Mouse (Mus musculus): ENCODE results near the gene Foxe1.

Foxe1 gene

DNA sequence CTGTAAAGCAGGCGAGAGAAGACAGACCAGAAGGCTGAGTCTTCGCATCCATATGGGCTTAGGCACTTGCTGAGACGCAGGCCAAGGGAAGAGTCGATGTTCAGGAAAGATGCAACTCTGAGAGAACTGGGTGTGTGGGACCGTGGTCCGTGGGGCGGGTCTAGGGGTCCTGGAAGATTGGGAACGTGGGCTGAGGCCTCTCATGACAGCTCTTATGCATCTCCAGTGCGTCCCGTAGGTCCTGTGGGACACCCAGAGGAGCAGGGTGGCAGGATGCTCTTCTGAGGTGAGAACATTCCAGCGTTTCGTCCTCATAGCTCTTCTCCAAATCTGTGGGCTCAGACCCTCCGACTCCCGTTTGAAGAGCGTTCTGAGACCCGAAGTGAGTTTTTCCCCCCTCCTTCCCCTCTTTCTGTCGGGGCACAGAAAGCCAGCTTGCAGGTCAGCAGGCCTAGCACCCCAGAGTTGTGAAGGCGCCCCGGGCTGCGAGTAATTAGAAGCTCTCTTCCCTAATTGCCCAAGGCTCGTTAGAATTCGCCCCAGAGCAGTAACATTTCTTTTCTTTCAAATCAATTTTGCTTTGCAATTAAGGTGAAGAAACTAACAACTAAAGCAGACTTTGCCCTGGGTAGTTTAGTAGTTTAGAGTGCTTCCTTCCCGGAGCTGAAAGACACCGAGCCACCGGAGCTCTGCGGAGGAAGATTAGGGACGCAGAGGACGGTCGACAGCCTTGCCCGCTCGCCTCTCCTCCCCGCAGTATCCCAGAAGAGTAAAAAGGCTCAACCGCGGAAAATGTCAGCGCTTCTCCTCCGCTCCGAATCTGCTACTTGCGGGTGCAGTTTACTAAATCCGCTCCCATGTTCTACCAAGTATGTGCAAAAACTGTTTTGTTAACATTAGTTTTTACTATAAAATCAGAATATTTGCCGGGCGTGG is 4.4 kb downstream of the Foxe1 start:
- DNase-seq, result no peak

DNA sequence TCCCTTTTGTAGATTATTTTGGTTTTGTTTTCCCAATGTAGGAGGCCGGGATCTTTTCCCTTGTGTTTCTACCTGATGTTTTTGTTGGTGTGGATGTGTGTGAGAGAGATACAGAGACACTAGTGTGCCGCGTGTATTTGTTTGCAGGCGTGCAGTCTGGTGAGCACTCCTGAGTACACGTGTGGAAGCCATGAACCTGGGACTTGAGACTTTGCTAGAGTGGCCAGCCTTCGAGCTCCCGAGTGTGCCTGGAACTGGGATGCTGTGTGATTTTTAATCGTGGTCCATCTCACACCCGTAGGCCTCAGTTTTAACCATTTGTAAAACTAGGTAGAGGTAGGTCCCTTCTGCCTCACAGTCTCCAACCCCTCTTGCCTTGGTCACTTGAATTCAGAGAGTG is 5.5 kb downstream of the Foxe1 start:
- DNase-seq, result no peak

GRCm38 (mm10) chr4:46349530-46349929 is 6.1 kb downstream of the Foxe1 start:
- no peak for DNase-seq

- no peak for DNase-seq
Observed at GRCm38 (mm10) chr4:46353045-46353444, 9.6 kb downstream of the Foxe1 start.

GRCm38 (mm10) chr4:46356351-46357133 is 13.1 kb downstream of the Foxe1 start:
- DNase-seq, result peak; percentile 45 to 71

DNA sequence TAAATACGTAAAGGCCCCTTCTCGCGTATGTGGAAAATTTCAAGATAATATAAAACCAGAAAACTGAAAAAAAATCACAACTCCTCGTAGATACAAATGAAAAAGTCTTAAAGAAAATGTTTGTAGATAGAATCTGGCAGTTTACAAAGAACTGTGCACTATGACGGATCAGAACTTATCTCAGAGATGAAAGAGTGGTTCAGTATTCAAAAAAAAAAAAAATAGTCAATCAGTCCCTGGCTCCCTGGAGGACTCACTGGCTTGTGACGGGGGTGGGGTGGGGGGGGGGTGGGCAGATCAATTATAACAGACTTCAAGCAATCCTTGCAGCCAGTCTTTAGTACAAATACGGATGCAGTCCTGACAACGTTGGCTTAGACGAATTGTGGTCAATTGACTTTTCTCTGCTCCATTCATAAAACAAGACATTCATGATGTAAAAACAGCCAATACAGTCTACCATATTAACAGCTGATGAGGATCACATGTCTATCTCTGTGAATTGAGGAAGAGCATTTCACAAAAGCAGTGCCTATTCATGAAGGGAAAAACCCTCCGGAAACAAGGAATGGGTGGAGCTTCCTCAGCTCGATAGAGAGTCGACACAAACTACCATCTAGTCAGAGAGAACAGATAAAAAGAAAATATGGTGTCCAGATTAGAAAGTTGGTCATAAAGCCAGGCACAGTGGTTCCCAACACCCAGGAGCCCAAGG is 16.3 kb downstream of the Foxe1 start:
- DNase-seq, result no peak

- no peak for DNase-seq
Observed at GRCm38 (mm10) chr4:46361258-46361657, 17.8 kb downstream of the Foxe1 start.

DNA sequence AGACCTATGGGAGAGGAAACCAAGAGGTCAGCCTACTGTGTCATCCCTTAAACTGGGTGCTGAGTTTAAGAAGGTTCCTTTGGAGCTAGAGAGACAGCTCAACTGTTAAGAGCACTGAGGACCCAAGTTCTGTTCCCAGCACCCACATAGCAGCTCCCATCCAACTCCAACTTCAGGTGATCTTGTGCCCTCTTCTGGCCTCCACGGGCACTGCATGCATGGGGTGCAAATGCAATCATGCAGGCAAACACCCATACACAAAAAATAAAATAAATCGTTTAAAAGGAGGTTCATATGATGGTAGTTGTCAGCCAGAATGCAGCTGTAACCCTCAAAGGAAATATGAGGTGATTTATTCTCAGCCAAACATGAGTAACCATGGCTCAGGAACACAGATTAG is 21.0 kb downstream of the Foxe1 start:
- DNase-seq, result no peak

DNA sequence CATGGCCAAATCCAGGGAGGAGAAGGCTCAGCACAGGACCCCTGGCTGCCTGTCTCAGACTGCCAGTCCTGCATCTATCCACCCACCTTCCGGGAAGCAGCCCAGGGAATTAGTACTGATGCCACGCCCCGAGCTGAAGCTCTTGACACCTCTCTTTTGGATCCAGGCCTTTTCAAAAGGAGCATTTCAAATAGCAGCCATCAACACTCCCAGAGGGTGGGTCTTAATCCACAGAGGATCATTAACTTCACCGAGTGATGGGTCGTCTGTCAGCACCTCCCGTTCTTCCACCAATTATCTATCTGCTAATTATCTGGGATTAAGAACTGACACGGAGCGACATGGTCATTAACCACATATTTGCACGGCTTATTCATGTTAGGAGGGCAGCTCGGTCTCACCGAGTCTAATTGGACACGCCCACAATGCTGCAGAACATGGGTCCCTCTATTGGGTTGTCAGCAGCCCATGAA is 24.1 kb downstream of the Foxe1 start:
- DNase-seq, result no peak

DNA sequence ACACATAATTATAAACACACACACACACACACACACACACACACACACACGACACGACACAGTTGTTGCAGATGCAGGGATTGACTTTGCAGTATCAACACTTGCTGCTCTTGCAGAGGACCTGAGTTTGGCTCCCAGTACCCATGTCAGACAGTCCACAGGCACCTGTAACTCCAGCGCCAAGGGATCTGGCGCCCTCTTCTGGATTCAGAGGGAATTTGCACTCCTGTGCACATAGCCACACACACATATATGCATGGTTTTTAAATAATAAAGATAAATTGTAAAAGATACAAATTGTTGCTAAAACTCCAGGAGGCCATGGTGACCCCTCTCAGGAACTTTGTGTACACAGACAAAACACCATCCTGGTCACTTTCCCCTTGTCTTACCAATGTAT is 25.7 kb downstream of the Foxe1 start:
- DNase-seq, result no peak

DNA sequence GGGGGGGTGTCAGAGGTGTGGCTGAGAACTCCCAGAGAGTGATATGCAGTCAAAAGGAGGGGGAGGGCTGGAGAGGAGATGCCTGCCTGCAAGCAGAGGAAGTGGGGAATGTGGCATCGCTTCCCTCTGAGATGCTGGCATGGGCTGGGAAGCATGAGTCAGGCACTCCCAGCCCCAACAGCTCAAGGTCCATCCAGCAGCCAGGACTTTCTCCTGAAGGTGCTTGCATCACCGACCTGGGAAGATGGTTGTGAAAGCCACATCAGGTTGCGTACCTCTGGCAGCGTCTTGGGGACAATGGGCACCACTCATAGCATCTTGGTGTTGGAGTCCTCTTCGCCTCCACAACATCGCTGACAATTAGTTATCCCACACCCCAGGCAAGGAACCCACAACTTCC is 27.0 kb downstream of the Foxe1 start:
- DNase-seq, result peak in 1 of 2 experiments; percentile 38

- peak; percentile 72 to 85 for DNase-seq
Observed at GRCm38 (mm10) chr4:46371030-46371429, 27.6 kb downstream of the Foxe1 start.

- DNase-seq, result peak in 1 of 2 experiments; percentile 39
Observed at GRCm38 (mm10) chr4:46374455-46374854, 31.0 kb downstream of the Foxe1 start.

DNA sequence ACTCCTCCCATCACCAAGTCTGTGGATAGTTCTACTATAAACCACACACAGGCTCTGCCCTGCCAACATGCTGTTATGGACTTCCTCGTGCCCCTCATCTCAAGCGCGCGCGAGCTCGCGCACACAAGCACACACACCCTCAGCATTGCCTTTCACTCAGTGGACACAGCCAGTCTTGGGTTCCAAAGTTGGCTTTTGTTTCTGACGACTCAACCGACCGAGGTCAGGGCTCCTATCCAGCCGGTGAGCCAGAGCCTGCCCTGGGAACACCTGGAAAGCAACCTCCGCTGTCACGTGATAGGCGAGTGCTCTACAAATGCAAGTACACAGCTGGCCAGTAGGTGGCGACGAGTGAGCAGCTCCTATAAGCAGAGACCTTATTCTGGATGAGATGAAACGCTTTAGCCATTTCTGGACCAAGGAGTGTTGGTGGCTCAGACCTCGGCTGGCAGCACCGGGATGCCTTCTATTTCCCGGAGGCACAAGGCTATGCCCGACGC is 31.5 kb downstream of the Foxe1 start:
- peak; percentile 82 to 87 for DNase-seq

GRCm38 (mm10) chr4:46388556-46388955 is 45.1 kb downstream of the Foxe1 start:
- no peak for DNase-seq

DNA sequence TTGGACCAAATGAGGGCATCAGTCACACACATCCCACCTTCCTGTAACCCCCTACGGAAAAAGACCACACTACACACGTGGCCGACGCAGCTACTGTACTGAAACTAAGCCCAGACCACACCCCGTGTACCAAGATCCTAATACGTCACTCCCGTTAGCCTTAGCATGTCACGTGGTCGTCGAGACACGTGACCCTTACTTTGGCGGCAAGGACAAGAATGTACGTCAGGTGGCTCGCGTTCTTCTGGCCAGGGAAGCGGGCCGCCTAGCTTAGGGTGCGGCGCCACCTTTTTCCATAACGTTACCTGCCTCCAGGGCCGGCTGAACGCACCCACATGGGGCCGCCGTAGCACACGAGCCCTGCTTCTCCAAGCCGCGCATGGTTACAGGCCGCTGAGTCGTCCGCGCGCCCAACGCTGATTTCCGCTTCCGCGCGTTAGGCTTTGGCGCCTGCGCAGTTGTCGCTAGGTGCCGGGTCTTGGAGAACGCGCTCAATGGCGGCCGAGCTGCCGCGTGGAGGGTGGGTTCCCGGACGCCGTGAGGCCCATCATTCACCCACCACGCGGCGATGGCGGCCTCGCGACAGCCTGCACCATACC is 45.7 kb downstream of the Foxe1 start, which contains the start of gene Trmo:
Gene Trmo, minus strand, starts transcription at position 425 of the 599 bp plus-strand sequence.
- DNase-seq, result peak; percentile 96

DNA sequence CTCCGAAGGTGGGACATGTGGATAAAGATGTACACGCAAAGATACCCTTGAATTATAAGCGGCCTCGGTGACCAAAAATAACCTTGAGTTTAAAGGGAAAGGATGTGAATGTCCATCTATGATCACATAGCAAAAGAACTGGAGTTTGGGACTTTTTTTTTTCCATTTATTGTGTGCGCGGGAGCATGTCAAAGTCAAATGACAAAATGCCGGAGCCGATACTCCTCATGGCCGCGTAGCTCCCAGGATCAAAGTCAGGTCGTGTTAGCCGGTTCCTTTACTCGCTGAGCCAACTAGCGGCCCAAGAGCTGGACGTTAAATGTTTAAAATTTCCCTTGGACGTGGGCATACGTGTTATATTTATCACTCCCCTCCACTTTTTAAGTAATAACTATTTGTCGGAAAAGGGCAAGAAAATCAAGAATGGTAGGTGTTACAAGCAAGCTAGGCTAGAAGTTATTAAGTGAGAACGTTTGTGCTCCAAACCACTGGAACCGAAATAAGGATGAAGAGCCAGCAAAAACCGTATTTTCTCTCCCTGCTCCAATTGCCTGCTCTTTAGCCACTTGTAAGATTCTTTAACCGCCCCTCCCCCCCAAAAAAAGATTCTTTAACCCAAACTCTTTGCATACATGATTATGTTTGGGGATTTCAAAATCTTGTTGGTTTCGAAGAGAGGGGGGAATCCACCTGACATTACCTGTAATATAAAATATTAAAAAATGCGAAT is 46.4 kb downstream of the Foxe1 start:
- peak; percentile 32 to 50 for DNase-seq

DNA sequence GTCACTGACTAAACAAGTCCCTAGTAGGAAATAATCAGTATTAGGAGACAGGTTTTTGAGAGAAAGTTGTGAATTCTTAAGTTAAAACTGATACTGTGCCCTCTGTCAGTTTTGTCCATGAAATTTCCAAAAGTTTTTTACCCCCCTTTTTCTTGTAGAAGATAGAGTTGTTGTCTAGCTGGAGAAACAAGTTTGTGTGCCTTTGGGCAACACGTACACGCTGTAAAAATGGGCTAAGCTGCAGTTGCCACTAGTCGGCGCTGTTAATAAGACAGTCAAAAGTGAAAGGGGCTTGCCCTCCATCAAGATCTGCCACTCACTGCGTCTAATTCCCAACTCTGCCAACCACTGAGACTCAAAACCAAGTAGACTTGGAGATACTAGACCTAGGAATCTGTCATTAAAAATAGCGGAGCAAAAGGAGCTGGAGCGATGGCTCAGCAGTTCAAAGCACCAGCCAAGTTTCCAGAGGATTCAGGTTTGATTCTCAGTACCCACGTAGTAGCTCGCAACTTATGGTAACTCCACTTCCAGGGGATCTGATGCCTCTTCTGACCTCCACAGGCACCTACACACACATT is 47.1 kb downstream of the Foxe1 start:
- peak; percentile 76 to 90 for DNase-seq

- DNase-seq, result peak in 1 of 2 experiments; percentile 2
Observed at GRCm38 (mm10) chr4:46394388-46394787, 51.0 kb downstream of the Foxe1 start.

DNA sequence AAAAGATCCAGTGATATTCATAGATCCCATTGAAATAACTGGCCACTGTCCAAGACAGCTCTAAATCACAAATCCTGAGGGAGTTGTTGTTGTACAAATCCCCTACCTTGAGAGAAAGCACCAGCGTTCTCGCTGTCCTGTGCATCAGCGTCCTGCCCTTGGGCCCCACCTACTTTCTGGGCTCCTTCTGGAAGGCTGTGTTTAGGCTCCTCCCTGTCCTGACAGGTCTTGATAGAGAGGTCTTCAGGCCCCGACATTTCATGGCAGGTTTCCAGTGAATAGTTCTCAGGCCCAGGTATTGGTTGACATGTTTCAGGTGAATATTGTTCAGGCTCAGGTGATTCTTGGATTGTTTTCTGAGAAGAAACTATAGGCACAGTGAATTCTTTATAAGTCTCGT is 52.3 kb downstream of the Foxe1 start:
- DNase-seq, result peak in 1 of 2 experiments; percentile 9

Data from lung, postnatal 4 days (tissue).